Mouse (Mus musculus): ENCODE data around the gene Map4k3.

DNA sequence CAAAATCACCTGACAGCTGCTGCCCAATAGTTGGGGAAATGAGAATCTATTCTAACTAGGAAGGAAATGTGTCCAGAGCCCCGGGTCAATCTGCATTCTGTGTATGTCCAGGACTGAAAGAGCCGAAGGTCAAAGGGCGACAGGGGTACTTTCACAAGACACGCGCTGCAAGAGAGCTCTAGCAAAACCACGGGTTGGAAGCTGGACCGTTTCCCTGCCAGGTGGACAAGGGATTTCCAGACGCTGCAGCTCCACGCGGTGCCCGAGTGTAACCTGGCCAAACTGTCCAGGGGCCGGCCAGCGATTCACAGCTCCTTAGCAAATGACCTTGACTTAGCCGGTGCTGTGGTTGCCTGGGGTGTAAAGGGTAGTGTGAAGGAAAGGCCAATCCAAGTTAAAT is 169.7 kb downstream of the Map4k3 start:
- no peak for TF ChIP-seq SIN3A (IDR thresholded peaks at IDR 0.05; ENCODE audit: low read length)
- no peak for TF ChIP-seq POLR2A (IDR thresholded peaks at IDR 0.05; ENCODE audit: control insufficient read depth in 1 of 2, insufficient read depth in 1 of 2, low read depth in 1 of 2, low read length in 2 of 2, poor library complexity in 1 of 2)
- no peak for TF ChIP-seq RAD21 (IDR thresholded peaks at IDR 0.05; ENCODE audit: low read depth, low read length)
- TF ChIP-seq TBP (IDR thresholded peaks at IDR 0.05; ENCODE audit: low read depth, low read length): no peak
- no peak for TF ChIP-seq EP300 (IDR thresholded peaks at IDR 0.05; ENCODE audit: low read depth in 1 of 2, low read length in 2 of 2)
- TF ChIP-seq NRF1 (IDR thresholded peaks at IDR 0.05; ENCODE audit: insufficient read depth, low read depth, low read length, poor library complexity, severe bottlenecking): no peak
- TF ChIP-seq TCF12 (IDR thresholded peaks at IDR 0.05; ENCODE audit: low read depth, low read length): no peak
- no peak for TF ChIP-seq MAFK (IDR thresholded peaks at IDR 0.05; ENCODE audit: borderline replicate concordance, low read depth, low read length)
